17 mouse cellular contexts compared by ENCODE assay signal in the genomic region with DNA sequence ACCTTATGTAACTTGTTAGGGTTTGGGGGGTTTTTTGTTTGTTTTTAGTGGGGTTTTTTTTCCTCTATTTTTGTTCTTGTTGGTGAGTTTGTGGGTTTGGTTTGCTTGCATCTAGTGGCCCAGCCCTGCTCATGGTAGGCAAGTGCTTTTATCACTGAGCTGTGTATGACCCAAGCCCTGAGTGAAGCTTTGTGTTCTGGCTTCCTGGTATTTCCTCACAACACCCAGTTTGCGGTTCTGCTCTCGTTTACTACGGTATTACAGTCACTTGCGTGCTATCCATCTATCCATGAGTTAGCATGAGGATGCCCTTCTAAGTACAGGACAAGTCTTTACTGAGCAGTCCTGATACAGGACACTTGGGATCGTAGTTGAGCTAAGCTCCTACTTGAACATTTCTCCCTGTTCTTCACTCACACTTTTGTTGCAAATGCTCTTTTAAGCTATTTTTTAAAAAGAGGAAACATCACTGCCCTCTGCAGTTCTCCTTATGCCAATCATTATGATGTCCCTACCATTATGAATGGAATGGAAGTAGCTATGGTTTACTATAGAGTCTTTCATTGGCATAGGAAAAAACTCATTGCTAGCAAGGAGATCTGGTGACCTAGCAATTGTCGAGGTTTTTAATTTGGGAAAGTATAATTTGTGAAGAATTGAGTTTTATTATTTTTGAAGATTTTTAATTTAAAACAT.
"Had no signal": no experiment of that assay in that cellular context is flagged by ENCODE, and none has a peak within 500 bp of the region (broad histone marks: within the 10 kb centered on the region; RNA-seq: fewer than 3 reads in every experiment).

No protein-coding gene starts in this region.

- H3K9me3 ChIP-seq: liver, embryonic 13.5 days; midbrain, embryonic 13.5 days; neural tube, embryonic 13.5 days had no signal

- H3K27ac ChIP-seq: kidney, postnatal 0 days; layer of hippocampus, adult 2 months; liver, embryonic 13.5 days; midbrain, embryonic 13.5 days; neural tube, embryonic 13.5 days had no signal

- DNase-seq: kidney, adult 2 months; kidney, postnatal 25 days; layer of hippocampus, adult 9-11 months; liver, embryonic 13.5 days; lung, adult 2 months; lung, postnatal 14 days; lung, postnatal 4 days; retina, postnatal 1 day; right cerebral cortex, postnatal 25 days; spleen, adult 18-20 months; thymus, adult 2 months; thymus, postnatal 14 days had no signal

- H3K4me3 ChIP-seq: layer of hippocampus, adult 2 months; liver, embryonic 13.5 days; midbrain, embryonic 13.5 days; neural tube, embryonic 13.5 days had no signal

- ATAC-seq: intestine, postnatal 0 days; midbrain, embryonic 13.5 days had no signal

- H3K9ac ChIP-seq: liver, embryonic 13.5 days; midbrain, embryonic 13.5 days; neural tube, embryonic 13.5 days had no signal

- H3K36me3 ChIP-seq: midbrain, embryonic 13.5 days; neural tube, embryonic 13.5 days had no signal

- H3K4me2 ChIP-seq: liver, embryonic 13.5 days; midbrain, embryonic 13.5 days; neural tube, embryonic 13.5 days had no signal

- H3K27me3 ChIP-seq: liver, embryonic 13.5 days; midbrain, embryonic 13.5 days; neural tube, embryonic 13.5 days had no signal
